Mouse (Mus musculus) frontal cortex, adult 2 months (tissue): ENCODE results near the gene Fam129c. TPM values are rescaled to one million over a fixed set of nuclear protein-coding genes. Genes with fewer than 3 reads are reported as not detected.

Experiments used
- DNase-seq, 2 experiments: peaks; one replicate each; pipeline ENCODE4 v3.0.0; 2022; ENCODE audit warnings: low spot score in 1 of 2; ENCODE audit errors: extremely low spot score in 1 of 2
- polyA plus RNA-seq: library from polyadenylated mRNA; depleted of rRNA; stranded (reverse); fragments of >200 nt; gene quantifications from 2 replicates; pipeline ENCODE4 v1.2.3, GENCODE M21; 2012

Fam129c gene
- polyA plus RNA-seq, 1 experiment: 4.5 TPM

GRCm38 (mm10) chr8:71601939-71602665 is 4.7 kb downstream of the Fam129c start:
- DNase-seq: no peak

- DNase-seq: no peak
Measured at GRCm38 (mm10) chr8:71602666-71603334, 5.4 kb downstream of the Fam129c start.

GRCm38 (mm10) chr8:71604021-71604420 is 6.6 kb downstream of the Fam129c start:
- DNase-seq: no peak

GRCm38 (mm10) chr8:71610822-71611651 is 13.6 kb downstream of the Fam129c start, which contains the start of gene Colgalt1:
Colgalt1 (plus strand) TSS chr8:71610998.
- DNase-seq: peak; percentile 99

GRCm38 (mm10) chr8:71612141-71612540 is 14.7 kb downstream of the Fam129c start:
- no peak for DNase-seq

- DNase-seq: no peak
Measured at GRCm38 (mm10) chr8:71613418-71613817, 16.0 kb downstream of the Fam129c start.

- DNase-seq: no peak
Measured at GRCm38 (mm10) chr8:71619786-71620185, 22.3 kb downstream of the Fam129c start.

- DNase-seq: no peak
Measured at GRCm38 (mm10) chr8:71625088-71625487, 27.6 kb downstream of the Fam129c start.

GRCm38 (mm10) chr8:71626753-71627152 is 29.3 kb downstream of the Fam129c start:
- DNase-seq: no peak

- no peak for DNase-seq
Measured at GRCm38 (mm10) chr8:71627265-71628099, 30.0 kb downstream of the Fam129c start.

- no peak for DNase-seq
Measured at GRCm38 (mm10) chr8:71628396-71629095, 31.1 kb downstream of the Fam129c start.

- DNase-seq: peak; percentile 84 to 91
Measured at GRCm38 (mm10) chr8:71629096-71629697, 31.7 kb downstream of the Fam129c start.

- DNase-seq: no peak
Measured at GRCm38 (mm10) chr8:71629781-71630212, 32.3 kb downstream of the Fam129c start.

- no peak for DNase-seq
Measured at GRCm38 (mm10) chr8:71630761-71631160, 33.3 kb downstream of the Fam129c start.

- DNase-seq: no peak
Measured at GRCm38 (mm10) chr8:71631897-71632296, 34.4 kb downstream of the Fam129c start.

GRCm38 (mm10) chr8:71633164-71633563 is 35.7 kb downstream of the Fam129c start:
- no peak for DNase-seq

- no peak for DNase-seq
Measured at GRCm38 (mm10) chr8:71633981-71634667, 36.7 kb downstream of the Fam129c start.
